In genomic region chr10:83038166-83038565, GRCm38 (mm10) we compare ENCODE assay signal across 21 mouse cellular contexts. TPM values are rescaled to one million over a fixed set of nuclear protein-coding genes. Genes with fewer than 3 reads are reported as not detected.
DNase-seq lines count a peak whose midpoint lies in the region; ATAC-seq lines count a peak whose summit lies in the region.
"Had no signal": no experiment of that assay in that cellular context is flagged by ENCODE, and none has a peak within 500 bp of the region (broad histone marks: within the 10 kb centered on the region; RNA-seq: fewer than 3 reads in every experiment).

No protein-coding gene starts in this region.

- H3K27me3 ChIP-seq in limb, embryonic 10.5 days (ENCODE audit: low read depth, poor library complexity, severe bottlenecking): peaks cover 22% of the 10 kb centered on the region; the same call in 1 of the 2 replicates
- H3K27me3 ChIP-seq in intestine, embryonic 16.5 days (replicated peaks; ENCODE audit: control insufficient read depth, insufficient read depth, low read length): no peaks in the 10 kb centered on the region
- H3K27me3 ChIP-seq: embryonic facial prominence, embryonic 12.5 days; hindbrain, embryonic 15.5 days; liver, embryonic 15.5 days had no signal

- no peaks in the 10 kb centered on the region for H3K36me3 ChIP-seq in limb, embryonic 10.5 days
- no peaks in the 10 kb centered on the region for H3K36me3 ChIP-seq in intestine, embryonic 16.5 days (ENCODE audit: control insufficient read depth, insufficient read depth, low read length)
- H3K36me3 ChIP-seq: embryonic facial prominence, embryonic 12.5 days; heart, embryonic 12.5 days; hindbrain, embryonic 15.5 days; liver, embryonic 15.5 days had no signal

- no peak overlapping the region for H3K4me2 ChIP-seq in intestine, embryonic 16.5 days (ENCODE audit: low read depth, low read length)
- H3K4me2 ChIP-seq: embryonic facial prominence, embryonic 12.5 days; heart, embryonic 12.5 days; hindbrain, embryonic 15.5 days; liver, embryonic 15.5 days had no signal

- no peak overlapping the region for H3K4me3 ChIP-seq in limb, embryonic 10.5 days
- H3K4me3 ChIP-seq in intestine, embryonic 16.5 days (ENCODE audit: low read length): no peak overlapping the region
- H3K4me3 ChIP-seq: embryonic facial prominence, embryonic 12.5 days; heart, embryonic 12.5 days; hindbrain, embryonic 15.5 days; liver, embryonic 15.5 days had no signal

- no peak overlapping the region for H3K27ac ChIP-seq in limb, embryonic 10.5 days
- H3K27ac ChIP-seq in intestine, embryonic 16.5 days (ENCODE audit: low read length): no peak overlapping the region
- H3K27ac ChIP-seq: embryonic facial prominence, embryonic 12.5 days; liver, embryonic 15.5 days had no signal

- 83% methylated on average over 9 of the region's 9 CpGs for WGBS in limb, embryonic 10.5 days
- WGBS in intestine, embryonic 16.5 days: 85% methylated on average over 9 of the region's 9 CpGs

- DNase-seq in thymus, postnatal 4 days: peak; percentile 20
- no peak for DNase-seq in thymus, postnatal 10 days (ENCODE audit: low spot score in 2 of 2)
- no peak for DNase-seq in limb, embryonic 10.5 days (ENCODE audit: low spot score)
- no peak for DNase-seq in kidney, postnatal 36 days
- DNase-seq: adrenal gland, postnatal 25 days; cerebellum, adult 8-10 months; gastrocnemius, postnatal 36 days; heart, postnatal 36 days; kidney, adult 11 months; kidney, postnatal 10 days; thymus, adult 18-20 months had no signal

- H3K9ac ChIP-seq in intestine, embryonic 16.5 days (ENCODE audit: low read depth, low read length): no peak overlapping the region
- H3K9ac ChIP-seq: embryonic facial prominence, embryonic 12.5 days; heart, embryonic 12.5 days; hindbrain, embryonic 15.5 days; liver, embryonic 15.5 days had no signal

- H3K4me1 ChIP-seq in limb, embryonic 10.5 days: peaks cover 33% of the 10 kb centered on the region
- H3K4me1 ChIP-seq in intestine, embryonic 16.5 days (ENCODE audit: control insufficient read depth, insufficient read depth, low read length): peaks cover 9% of the 10 kb centered on the region

- no peaks in the 10 kb centered on the region for H3K9me3 ChIP-seq in limb, embryonic 10.5 days (replicated peaks)
- H3K9me3 ChIP-seq in intestine, embryonic 16.5 days (ENCODE audit: control insufficient read depth, low read length): no peaks in the 10 kb centered on the region
- H3K9me3 ChIP-seq: embryonic facial prominence, embryonic 12.5 days; heart, embryonic 12.5 days; hindbrain, embryonic 15.5 days; liver, embryonic 15.5 days had no signal

- peak; percentile 97 for ATAC-seq in frontal cortex, adult (ENCODE audit: low TSS enrichment)
- peak; percentile 37; the same call in 1 of the 2 replicates for ATAC-seq in megakaryocyte progenitor cell, adult 5-6 weeks (replicated peaks; ENCODE audit: poor library complexity)
- no peak for ATAC-seq in intestine, embryonic 16.5 days
- ATAC-seq: forebrain, embryonic 16.5 days; lung, postnatal 0 days; midbrain, embryonic 16.5 days had no signal

RNA-seq across cellular contexts. Expression of gene Chst11, which starts 52.9 kb away (rescaled TPM):
- 19.2 and 20.0 TPM in 2 replicates for total RNA-seq in megakaryocyte progenitor cell, adult 5-6 weeks (2015)
- 20.4 and 22.2 TPM in 2 replicates for total RNA-seq in megakaryocyte progenitor cell, adult 5-6 weeks (2017)
- polyA plus RNA-seq in limb, embryonic 10.5 days (2016; fragmentation: Nextera tagmentation; extraction: Ambion mirVana): 1.2 and 1.5 TPM in 2 replicates
- polyA plus RNA-seq in intestine, embryonic 16.5 days (2015; fragmentation: Nextera tagmentation; extraction: Ambion mirVana): 0.80 and 0.88 TPM in 2 replicates
